Mouse (Mus musculus) layer of hippocampus, adult 9-11 months (tissue): ENCODE results near the gene Crocc.

Experiments used
- DNase-seq: peaks from one replicate; pipeline ENCODE4 v3.0.0; 2022

The Crocc gene

GRCm38 (mm10) chr4:140983442-140983841, 76.9 kb downstream of the Crocc start:
- DNase-seq: peak; percentile 88

GRCm38 (mm10) chr4:140982808-140983207, 77.5 kb downstream of the Crocc start:
- DNase-seq: no peak

GRCm38 (mm10) chr4:140981605-140982004, 78.7 kb downstream of the Crocc start:
- no peak for DNase-seq

- DNase-seq: no peak
Observed at GRCm38 (mm10) chr4:140977886-140978692, 82.3 kb downstream of the Crocc start.

GRCm38 (mm10) chr4:140977278-140977677, 83.1 kb downstream of the Crocc start:
- DNase-seq: no peak

GRCm38 (mm10) chr4:140975356-140975755, 85.0 kb downstream of the Crocc start:
- DNase-seq: peak; percentile 61

- no peak for DNase-seq
Observed at GRCm38 (mm10) chr4:140974408-140974807, 85.9 kb downstream of the Crocc start.

- DNase-seq: peak; percentile 69
Observed at GRCm38 (mm10) chr4:140971691-140972090, 88.7 kb downstream of the Crocc start.

GRCm38 (mm10) chr4:140967386-140968159, 92.8 kb downstream of the Crocc start:
- no peak for DNase-seq
